Mouse (Mus musculus) ES-Bruce4 (cell line): ENCODE data around the gene Txnip.

Experiments
- CTCF ChIP-seq: IDR thresholded peaks from one replicate; pipeline ENCODE4 v1.8.1; 2011; ENCODE audit warnings: low read depth, low read length
- EP300 ChIP-seq: IDR thresholded peaks from 2 replicates; pipeline ENCODE4 v1.6.1; 2011; ENCODE audit warnings: low read depth, low read length; ENCODE audit not compliant: insufficient read depth

GRCm38 (mm10) chr3:96579885-96580454, 22.2 kb downstream of the Txnip start:
- TF ChIP-seq CTCF, result peak; percentile 100
- TF ChIP-seq EP300, result 0 out of 2 replicates have a peak, but pooled peaks have one; percentile 66
